Mouse (Mus musculus) granulocyte monocyte progenitor cell, adult 5-6 weeks (primary cell): ENCODE data around the gene Idh1. TPM values are rescaled to one million over a fixed set of nuclear protein-coding genes. Genes with fewer than 3 reads are reported as not detected.

Experiments used
- ATAC-seq: replicated peaks from 2 replicates; pipeline ENCODE4 v1.8.0; 2016; ENCODE audit warnings: mild to moderate bottlenecking, moderate TSS enrichment, inconsistent platforms; ENCODE audit not compliant: poor library complexity, severe bottlenecking
- total RNA-seq, 2 experiments: library from RNA; stranded (forward) in 1 of 2; stranded (reverse) in 1 of 2; fragments of 200-712, 200-1000 nt in 1 of 2; fragments of >200 nt in 1 of 2; fragmentation: Nextera tagmentation in 1 of 2; gene quantifications; 2 replicates each; pipeline ENCODE4 v1.2.3; 2014 to 2017

Idh1 gene
- total RNA-seq, 2 experiments from 2014 or later = 119 to 218 TPM

- no peak for ATAC-seq
Observed at GRCm38 (mm10) chr1:65122574-65123372, 63.5 kb downstream of the Idh1 start, which contains the start of gene D630023F18Rik. D630023F18Rik (minus strand) TSS chr1:65123214.

- peak; percentile 65 for ATAC-seq
Observed at GRCm38 (mm10) chr1:65119438-65119837, 66.9 kb downstream of the Idh1 start, which contains the start of gene Gm28845. Gm28845 (minus strand) TSS chr1:65119558.

- no peak for ATAC-seq
Observed at GRCm38 (mm10) chr1:65118150-65118913, 68.0 kb downstream of the Idh1 start.

- peak; percentile 79 for ATAC-seq
Observed at GRCm38 (mm10) chr1:65113536-65114172, 72.6 kb downstream of the Idh1 start.

- ATAC-seq = peak; percentile 56
Observed at GRCm38 (mm10) chr1:65112807-65113196, 73.5 kb downstream of the Idh1 start.

- ATAC-seq = peak; percentile 45
Observed at GRCm38 (mm10) chr1:65112031-65112806, 74.1 kb downstream of the Idh1 start.

GRCm38 (mm10) chr1:65109756-65110435 is 76.4 kb downstream of the Idh1 start:
- ATAC-seq = no peak

GRCm38 (mm10) chr1:65109196-65109595 is 77.1 kb downstream of the Idh1 start:
- ATAC-seq = no peak

Other genes starting within 250 kb of the Idh1 start
- gene Plekhm3, start 229.7 kb downstream of the Idh1 start, total RNA-seq (2014; fragmentation: Nextera tagmentation) = 12.5 and 13.5 TPM in 2 replicates
- 5.4 and 8.5 TPM in 2 replicates for gene Plekhm3, start 229.7 kb downstream of the Idh1 start, total RNA-seq (2017)
- not detected in 2 replicates for gene Akr1cl, start 153.7 kb downstream of the Idh1 start, total RNA-seq (2014; fragmentation: Nextera tagmentation)
- not detected in 2 replicates for gene Akr1cl, start 153.7 kb downstream of the Idh1 start, total RNA-seq (2017)
- gene Cryge, start 135.4 kb downstream of the Idh1 start, total RNA-seq (2014; fragmentation: Nextera tagmentation) = not detected in 2 replicates
- not detected in 2 replicates for gene Cryge, start 135.4 kb downstream of the Idh1 start, total RNA-seq (2017)
- not detected in 2 replicates for gene Crygd, start 123.0 kb downstream of the Idh1 start, total RNA-seq (2014; fragmentation: Nextera tagmentation)
- not detected in 2 replicates for gene Crygd, start 123.0 kb downstream of the Idh1 start, total RNA-seq (2017)
- gene Crygc, start 112.8 kb downstream of the Idh1 start, total RNA-seq (2014; fragmentation: Nextera tagmentation) = not detected in 2 replicates
- not detected in 2 replicates for gene Crygc, start 112.8 kb downstream of the Idh1 start, total RNA-seq (2017)
- not detected in 2 replicates for gene Crygb, start 104.2 kb downstream of the Idh1 start, total RNA-seq (2014; fragmentation: Nextera tagmentation)
- not detected in 2 replicates for gene Crygb, start 104.2 kb downstream of the Idh1 start, total RNA-seq (2017)
- not detected in 2 replicates for gene Cryga, start 83.1 kb downstream of the Idh1 start, total RNA-seq (2014; fragmentation: Nextera tagmentation)
- gene Cryga, start 83.1 kb downstream of the Idh1 start, total RNA-seq (2017) = 0.73 TPM in 1 of 2 replicates, not detected in the other
- not detected in 2 replicates for gene Gm28845, start 66.9 kb downstream of the Idh1 start, total RNA-seq (2014; fragmentation: Nextera tagmentation)
- not detected in 2 replicates for gene Gm28845, start 66.9 kb downstream of the Idh1 start, total RNA-seq (2017)
- gene D630023F18Rik, start 63.3 kb downstream of the Idh1 start, total RNA-seq (2014; fragmentation: Nextera tagmentation) = 0.70 TPM in 1 of 2 replicates, not detected in the other
- 1.3 and 2.3 TPM in 2 replicates for gene D630023F18Rik, start 63.3 kb downstream of the Idh1 start, total RNA-seq (2017)
- 23.0 and 26.7 TPM in 2 replicates for gene Pikfyve, start 183 bp upstream of the Idh1 start, total RNA-seq (2014; fragmentation: Nextera tagmentation)
- gene Pikfyve, start 183 bp upstream of the Idh1 start, total RNA-seq (2017) = 27.9 and 29.8 TPM in 2 replicates
- not detected in 2 replicates for gene Pth2r, start 95.6 kb upstream of the Idh1 start, total RNA-seq (2014; fragmentation: Nextera tagmentation)
- not detected in 2 replicates for gene Pth2r, start 95.6 kb upstream of the Idh1 start, total RNA-seq (2017)